Mouse (Mus musculus) forebrain, embryonic 12.5 days (tissue): Measurements from ENCODE around the gene Lpp. TPM values are rescaled to one million over a fixed set of nuclear protein-coding genes. Genes with fewer than 3 reads are reported as not detected.
A peak's percentile ranks its signal among the peaks of the same experiment; 100 is the strongest.

ENCODE experiments used
- ATAC-seq: fragments of 200-750 bp; cut with Nextera tagmentation; 2 replicates; pipeline ENCODE4 v1.8.0; 2017; ENCODE audit warnings: moderate TSS enrichment; ENCODE audit not compliant: low FRiP score
- H3K27ac ChIP-seq: fragments of 300-500 bp; sonication (generic); 2 replicates; pipeline ENCODE4 v1.5.1; 2016; ENCODE audit warnings: mild to moderate bottlenecking
- H3K27me3 ChIP-seq: fragments of 300-500 bp; sonication (generic); 2 replicates; pipeline ENCODE4 v1.6.1; 2016; ENCODE audit warnings: mild to moderate bottlenecking
- H3K36me3 ChIP-seq: fragments of 300-500 bp; sonication (generic); replicated peaks from 2 replicates; pipeline ENCODE4 v1.6.1; 2016; ENCODE audit warnings: mild to moderate bottlenecking
- H3K4me1 ChIP-seq: fragments of 300-500 bp; sonication (generic); 2 replicates; pipeline ENCODE4 v1.6.1; 2016
- H3K4me2 ChIP-seq: fragments of 300-500 bp; sonication (generic); 2 replicates; pipeline ENCODE4 v1.6.1; 2016; ENCODE audit warnings: mild to moderate bottlenecking, moderate library complexity
- H3K4me3 ChIP-seq: fragments of 300-500 bp; sonication (generic); replicated peaks from 2 replicates; pipeline ENCODE4 v1.5.1; 2016; ENCODE audit warnings: mild to moderate bottlenecking
- H3K9ac ChIP-seq: fragments of 300-500 bp; sonication (generic); 2 replicates; pipeline ENCODE4 v1.6.1; 2016; ENCODE audit warnings: mild to moderate bottlenecking
- H3K9me3 ChIP-seq: fragments of 300-500 bp; sonication (generic); 2 replicates; pipeline ENCODE4 v1.6.1; 2016
- WGBS: fragments of 180-500 bp; shearing (Covaris S2); methylation state at CpG from one replicate; pipeline ENCODE4 v1.1.7; 2016; 5-methylcytosine and 5-hydroxymethylcytosine counted together
- polyA plus RNA-seq: library from polyadenylated mRNA; unstranded; fragments of >200 nt; fragmentation: Nextera tagmentation; extraction: Ambion mirVana; gene quantifications from 2 replicates; pipeline ENCODE4 v1.2.1, GENCODE M21; 2016

Gene Lpp
- polyA plus RNA-seq, 1 experiment from 2014 or later, result 18.1 TPM

DNA sequence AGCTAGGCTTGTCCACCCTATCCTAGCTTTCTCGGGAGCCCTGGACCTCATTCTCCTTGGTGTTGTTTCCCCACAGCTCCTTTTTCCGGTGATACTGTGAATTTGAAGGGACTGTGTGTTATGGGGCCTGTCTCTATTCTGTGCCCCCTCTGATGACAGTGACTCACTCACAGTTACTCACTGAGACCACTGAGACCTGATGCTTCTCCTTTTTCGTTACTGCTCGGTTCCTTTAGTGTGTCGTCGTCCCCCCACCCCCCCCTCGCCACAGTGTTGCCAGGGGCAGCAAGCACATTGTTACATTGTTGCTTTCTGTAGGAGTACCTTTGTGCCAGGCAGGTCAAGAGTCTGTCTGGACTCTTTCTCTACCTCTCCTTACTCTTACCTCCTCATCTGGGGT, 206.5 kb downstream of the Lpp start:
- no peaks in the 10 kb centered on the region for H3K27me3 ChIP-seq
- 73% methylated on average over 7 of the region's 7 CpGs for WGBS
- no peak overlapping the region for H3K4me2 ChIP-seq
- no peak overlapping the region for H3K9ac ChIP-seq
- H3K36me3 ChIP-seq, result no peaks in the 10 kb centered on the region
- no peak overlapping the region for H3K27ac ChIP-seq
- H3K9me3 ChIP-seq, result no peaks in the 10 kb centered on the region
- no peaks in the 10 kb centered on the region for H3K4me1 ChIP-seq
- no peak overlapping the region for H3K4me3 ChIP-seq
- no peak for ATAC-seq

- WGBS, result 84% methylated on average over 14 of the region's 14 CpGs
Measured at GRCm38 (mm10) chr16:24600260-24600948, 207.1 kb downstream of the Lpp start.

GRCm38 (mm10) chr16:24603342-24603741, 210.0 kb downstream of the Lpp start:
- Histone ChIP-seq H3K27ac (no peak overlapping the region), H3K9me3 (no peaks in the 10 kb centered on the region), H3K4me2 (no peak overlapping the region), H3K36me3 (no peaks in the 10 kb centered on the region), H3K9ac (no peak overlapping the region), H3K4me1 (no peaks in the 10 kb centered on the region), H3K27me3 (no peaks in the 10 kb centered on the region), H3K4me3 (no peak overlapping the region)
- 87% methylated on average over 4 of the region's 4 CpGs for WGBS
- no peak for ATAC-seq

More at GRCm38 (mm10) chr16:24600260-24600948, 207.1 kb downstream of the Lpp start:
- ATAC-seq, result no peak
- Histone ChIP-seq H3K4me3 (no peak overlapping the region), H3K9ac (no peak overlapping the region), H3K4me1 (no peaks in the 10 kb centered on the region), H3K27ac (no peak overlapping the region), H3K27me3 (no peaks in the 10 kb centered on the region), H3K4me2 (no peak overlapping the region), H3K9me3 (no peaks in the 10 kb centered on the region), H3K36me3 (no peaks in the 10 kb centered on the region)

DNA sequence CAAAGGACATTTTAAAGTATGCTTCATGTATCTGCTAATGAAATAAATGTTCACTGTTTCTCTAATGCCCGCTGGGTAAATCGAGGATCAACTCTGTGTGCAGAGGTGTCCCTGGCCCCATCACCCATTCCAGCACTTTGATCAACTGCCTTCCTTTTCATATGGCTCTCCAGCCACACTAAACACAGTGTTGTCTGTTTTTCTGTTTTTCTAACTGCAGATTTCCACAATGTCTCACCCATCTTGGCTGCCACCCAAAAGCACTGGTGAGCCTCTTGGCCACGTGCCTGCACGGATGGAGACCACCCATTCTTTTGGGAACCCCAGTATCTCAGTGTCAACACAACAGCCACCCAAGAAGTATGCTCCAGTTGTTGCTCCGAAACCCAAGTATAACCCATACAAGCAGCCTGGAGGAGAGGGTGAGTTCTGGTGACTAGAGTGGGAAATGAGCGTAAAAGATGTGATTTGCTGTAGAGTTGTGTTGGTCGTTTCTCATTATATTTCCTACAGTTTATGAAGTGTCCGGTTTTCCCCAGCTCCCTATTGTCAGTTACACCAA, 214.7 kb downstream of the Lpp start:
- Histone ChIP-seq H3K27me3 (no peaks in the 10 kb centered on the region), H3K36me3 (no peaks in the 10 kb centered on the region), H3K4me2 (no peak overlapping the region), H3K9me3 (no peaks in the 10 kb centered on the region), H3K27ac (no peak overlapping the region), H3K9ac (no peak overlapping the region), H3K4me3 (no peak overlapping the region), H3K4me1 (no peaks in the 10 kb centered on the region)
- WGBS, result 87% methylated on average over 8 of the region's 8 CpGs
- ATAC-seq, result no peak

DNA sequence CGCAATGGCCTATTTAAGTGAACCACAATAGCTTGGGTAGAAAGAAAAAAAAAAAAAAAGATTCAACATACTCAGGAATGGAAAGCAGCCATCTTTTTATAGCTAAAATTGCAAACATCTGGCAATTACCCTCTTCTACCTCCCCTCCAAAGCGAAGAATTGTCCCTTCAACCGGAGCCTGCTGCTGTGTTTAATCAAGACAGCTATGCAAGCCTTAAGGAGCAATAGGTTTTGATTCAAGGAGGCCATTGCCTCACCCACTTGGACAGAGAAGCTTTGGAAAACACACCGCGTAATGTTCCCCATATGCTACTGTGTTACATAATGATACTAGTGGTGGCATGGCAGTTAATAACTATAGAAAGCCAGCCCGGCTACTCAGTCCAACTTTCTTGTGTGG, 226.2 kb downstream of the Lpp start:
- H3K9ac ChIP-seq, result no peak overlapping the region
- WGBS, result 89% methylated on average over 6 of the region's 6 CpGs
- H3K4me3 ChIP-seq, result no peak overlapping the region
- no peaks in the 10 kb centered on the region for H3K36me3 ChIP-seq
- no peaks in the 10 kb centered on the region for H3K9me3 ChIP-seq
- peaks cover 4% of the 10 kb centered on the region for H3K4me1 ChIP-seq
- no peak overlapping the region for H3K27ac ChIP-seq
- no peaks in the 10 kb centered on the region for H3K27me3 ChIP-seq
- no peak overlapping the region for H3K4me2 ChIP-seq
- ATAC-seq, result no peak

DNA sequence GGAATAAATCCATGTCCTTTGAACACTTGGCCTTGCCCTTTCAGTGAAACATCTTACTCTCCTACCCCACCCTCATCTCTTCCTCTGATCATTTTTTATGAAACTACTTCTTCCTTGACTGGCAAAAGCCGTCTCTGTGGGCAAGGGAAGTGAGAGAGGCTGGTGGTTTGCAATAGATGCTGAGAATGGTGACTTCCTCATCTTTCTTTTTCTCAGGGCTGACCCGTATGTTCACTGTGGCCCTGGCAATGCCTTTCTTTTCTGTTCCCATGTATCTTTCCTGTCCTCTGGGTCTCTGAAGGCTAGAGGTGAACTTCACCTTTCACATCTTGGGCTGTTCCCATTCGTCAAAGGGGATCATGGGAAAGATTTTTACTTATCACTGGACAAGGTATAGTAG, 226.7 kb downstream of the Lpp start:
- H3K4me1 ChIP-seq, result peaks cover 10% of the 10 kb centered on the region
- no peak overlapping the region for H3K4me3 ChIP-seq
- H3K9ac ChIP-seq, result no peak overlapping the region
- no peak overlapping the region for H3K27ac ChIP-seq
- H3K27me3 ChIP-seq, result no peaks in the 10 kb centered on the region
- H3K9me3 ChIP-seq, result no peaks in the 10 kb centered on the region
- no peaks in the 10 kb centered on the region for H3K36me3 ChIP-seq
- no peak overlapping the region for H3K4me2 ChIP-seq
- no peak for ATAC-seq
- WGBS, result 84% methylated on average over 3 of the region's 3 CpGs

- no peaks in the 10 kb centered on the region for H3K27me3 ChIP-seq
- H3K9ac ChIP-seq, result no peak overlapping the region
- ATAC-seq, result no peak
- no peak overlapping the region for H3K4me3 ChIP-seq
- H3K4me1 ChIP-seq, result peaks cover 11% of the 10 kb centered on the region
- 61% methylated on average over 3 of the region's 3 CpGs for WGBS
- H3K9me3 ChIP-seq, result no peaks in the 10 kb centered on the region
- H3K36me3 ChIP-seq, result no peaks in the 10 kb centered on the region
- no peak overlapping the region for H3K4me2 ChIP-seq
- no peak overlapping the region for H3K27ac ChIP-seq
Measured at GRCm38 (mm10) chr16:24622226-24623194, 229.2 kb downstream of the Lpp start.

DNA sequence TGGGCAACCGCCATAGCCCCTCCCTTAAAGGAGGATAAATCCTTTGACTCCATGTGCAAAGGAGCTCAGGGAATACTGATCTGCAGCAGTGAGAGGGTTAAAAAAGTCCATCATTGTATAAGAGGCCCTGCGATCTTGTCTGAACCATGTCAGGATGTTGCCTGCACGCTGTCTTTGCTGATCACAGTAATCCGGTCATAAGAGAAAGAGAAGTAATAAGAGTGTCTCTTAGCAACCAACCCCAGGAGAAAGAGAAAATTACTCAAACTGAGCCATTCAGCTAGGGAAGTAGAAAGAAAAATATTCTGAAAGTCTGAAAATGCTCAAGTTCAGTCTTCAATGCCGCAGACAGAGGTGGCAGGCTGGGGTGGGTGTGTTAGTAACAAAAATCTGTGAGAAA, 231.0 kb downstream of the Lpp start:
- Histone ChIP-seq H3K4me1 (peaks cover 11% of the 10 kb centered on the region), H3K36me3 (no peaks in the 10 kb centered on the region), H3K27me3 (no peaks in the 10 kb centered on the region), H3K4me3 (no peak overlapping the region), H3K27ac (peak overlapping the region; percentile 32; the same call in 1 of the 2 replicates), H3K9me3 (no peaks in the 10 kb centered on the region), H3K9ac (no peak overlapping the region), H3K4me2 (no peak overlapping the region; the same call in 1 of the 2 replicates)
- 42% methylated on average over 5 of the region's 5 CpGs for WGBS
- peak; percentile 57; the same call in 1 of the 2 replicates for ATAC-seq

DNA sequence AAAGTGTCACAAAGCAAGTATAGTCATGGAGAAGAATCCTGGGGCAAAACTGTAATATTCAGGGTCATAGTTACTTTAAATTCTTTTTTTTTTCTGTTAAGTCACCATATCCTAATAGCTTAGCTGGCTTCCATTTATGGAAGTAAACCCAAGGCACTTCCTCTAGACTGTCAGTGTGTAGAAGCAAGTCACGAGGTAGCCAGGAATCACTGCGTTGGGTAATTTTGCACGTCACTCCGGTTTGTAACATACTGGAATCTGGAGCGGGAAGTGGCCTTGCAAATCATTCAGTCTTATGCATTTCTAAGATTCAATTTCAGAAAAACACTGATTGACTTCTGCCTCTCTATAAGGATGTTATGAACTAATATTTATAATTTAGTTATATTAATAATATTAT, 232.3 kb downstream of the Lpp start:
- Histone ChIP-seq H3K4me1 (peaks cover 11% of the 10 kb centered on the region), H3K27ac (no peak overlapping the region), H3K4me2 (no peak overlapping the region), H3K9ac (no peak overlapping the region), H3K4me3 (no peak overlapping the region), H3K27me3 (no peaks in the 10 kb centered on the region), H3K9me3 (no peaks in the 10 kb centered on the region), H3K36me3 (no peaks in the 10 kb centered on the region)
- ATAC-seq, result no peak
- 93% methylated on average over 5 of the region's 5 CpGs for WGBS

- Histone ChIP-seq H3K9me3 (no peaks in the 10 kb centered on the region), H3K4me3 (no peak overlapping the region), H3K4me2 (no peak overlapping the region), H3K27me3 (no peaks in the 10 kb centered on the region), H3K4me1 (peaks cover 11% of the 10 kb centered on the region), H3K36me3 (no peaks in the 10 kb centered on the region), H3K9ac (no peak overlapping the region), H3K27ac (no peak overlapping the region)
- ATAC-seq, result no peak
- WGBS, result 94% methylated on average over 1 of the region's 1 CpGs
Measured at GRCm38 (mm10) chr16:24628779-24629178, 235.5 kb downstream of the Lpp start.

DNA sequence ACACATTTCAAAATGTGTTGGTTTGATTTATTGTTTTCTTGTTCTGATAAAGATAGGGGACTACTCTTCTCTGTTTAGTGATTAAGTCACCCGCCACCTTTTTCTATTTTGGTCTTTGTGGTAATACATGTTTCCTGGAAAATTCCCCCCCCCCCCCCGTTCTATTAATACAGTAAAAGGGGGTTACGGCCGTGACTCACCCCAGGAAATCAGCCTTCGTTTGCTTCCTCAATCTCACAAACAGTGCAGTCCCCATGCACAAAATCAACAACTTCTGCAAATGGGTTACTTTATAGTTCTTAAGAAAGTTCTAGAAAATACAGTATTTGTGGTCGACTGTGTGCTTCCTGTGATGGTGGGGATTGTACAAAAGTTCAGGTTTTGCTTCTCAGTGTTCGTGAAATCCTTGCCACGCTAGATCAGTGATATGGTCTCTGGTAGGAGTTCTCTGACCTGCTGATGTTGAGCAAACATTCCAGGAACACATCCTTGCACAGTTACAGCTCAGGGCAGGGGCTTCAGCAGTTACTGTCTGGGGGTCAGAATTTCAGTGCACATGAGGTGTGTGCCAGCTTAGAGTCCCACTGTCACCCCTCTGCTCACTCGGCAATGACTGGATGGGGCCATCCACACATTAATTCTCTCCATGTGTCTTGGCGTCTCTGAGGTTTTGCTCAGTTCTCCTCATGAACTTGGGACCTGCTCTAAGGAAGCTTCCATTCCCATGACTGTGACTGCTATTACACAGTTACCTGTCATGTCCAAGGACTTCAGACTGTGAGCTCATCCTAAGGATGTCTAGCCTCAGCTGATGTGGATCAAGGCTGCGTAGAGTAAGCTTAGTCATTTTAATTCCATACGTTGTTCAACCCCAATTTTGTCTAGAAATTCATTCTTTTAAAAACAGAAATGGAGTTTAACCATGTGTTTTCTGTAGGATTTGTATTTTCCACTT, 236.2 kb downstream of the Lpp start:
- 92% methylated on average over 12 of the region's 12 CpGs for WGBS
- Histone ChIP-seq H3K27ac (no peak overlapping the region), H3K9me3 (no peaks in the 10 kb centered on the region), H3K36me3 (no peaks in the 10 kb centered on the region), H3K4me1 (peaks cover 6% of the 10 kb centered on the region), H3K4me2 (no peak overlapping the region), H3K27me3 (no peaks in the 10 kb centered on the region), H3K4me3 (no peak overlapping the region), H3K9ac (no peak overlapping the region)
- no peak for ATAC-seq
